Mouse (Mus musculus) stomach, embryonic 16.5 days (tissue): ENCODE data around the gene Klri1. TPM values are rescaled to one million over a fixed set of nuclear protein-coding genes. Genes with fewer than 3 reads are reported as not detected.
"Not testable (repeated sequence)": the region's sequence is repeated elsewhere in the genome, so short reads cannot be mapped to it uniquely, and the experiment has no call there.

Experiments used
- ATAC-seq: fragments of 200-750 bp; cut with Nextera tagmentation; 2 replicates; pipeline ENCODE4 v1.8.0; 2017; ENCODE audit warnings: moderate number of reproducible peaks, moderate TSS enrichment; ENCODE audit not compliant: insufficient read depth, low FRiP score
- H3K27ac ChIP-seq: fragments of 300-500 bp; sonication (generic); 2 replicates; pipeline ENCODE4 v1.5.1; 2014; ENCODE audit warnings: low read length
- H3K27me3 ChIP-seq: fragments of 300-500 bp; sonication (generic); 2 replicates; pipeline ENCODE4 v1.6.1; 2014; ENCODE audit warnings: low read length, control low read depth, mixed read lengths; ENCODE audit not compliant: control insufficient read depth, insufficient read depth
- H3K36me3 ChIP-seq: fragments of 300-500 bp; sonication (generic); 2 replicates; pipeline ENCODE4 v1.6.1; 2014; ENCODE audit warnings: low read length; ENCODE audit not compliant: control insufficient read depth, insufficient read depth
- H3K4me1 ChIP-seq: fragments of 300-500 bp; sonication (generic); 2 replicates; pipeline ENCODE4 v1.6.1; 2014; ENCODE audit warnings: low read length, control low read depth, mixed read lengths; ENCODE audit not compliant: control insufficient read depth, insufficient read depth
- H3K4me2 ChIP-seq: fragments of 300-500 bp; sonication (generic); 2 replicates; pipeline ENCODE4 v1.6.1; 2014; ENCODE audit warnings: low read depth, low read length, mixed read lengths
- H3K4me3 ChIP-seq: fragments of 300-500 bp; sonication (generic); replicated peaks from 2 replicates; pipeline ENCODE4 v1.5.1; 2014; ENCODE audit warnings: mild to moderate bottlenecking, low read length
- H3K9ac ChIP-seq: fragments of 300-500 bp; sonication (generic); 2 replicates; pipeline ENCODE4 v1.6.1; 2014; ENCODE audit warnings: low read length
- H3K9me3 ChIP-seq: fragments of 300-500 bp; sonication (generic); replicated peaks from 2 replicates; pipeline ENCODE4 v1.6.1; 2016; ENCODE audit warnings: low read length, control low read depth; ENCODE audit not compliant: control insufficient read depth
- WGBS: fragments of 180-500 bp; shearing (Covaris S2); extraction: QIAGEN DNeasy Blood & Tissue Kit; methylation state at CpG from one replicate; pipeline ENCODE4 v1.1.7; 2014; 5-methylcytosine and 5-hydroxymethylcytosine counted together
- microRNA-seq: library from miRNA; unstranded; fragments of <30 nt; microRNA quantifications from one replicate; pipeline ENCODE4, GENCODE M21; 2016
- polyA plus RNA-seq: library from polyadenylated mRNA; unstranded; fragments of >200 nt; fragmentation: Nextera tagmentation; extraction: Ambion mirVana; gene quantifications from 2 replicates; pipeline ENCODE4 v1.2.1, GENCODE M21; 2015

Gene Klri1
- polyA plus RNA-seq, 1 experiment from 2014 or later, result not detected

- H3K36me3 ChIP-seq, result no peaks in the 10 kb centered on the region
- no peaks in the 10 kb centered on the region for H3K4me1 ChIP-seq
- no peak overlapping the region for H3K9ac ChIP-seq
- H3K27me3 ChIP-seq, result no peaks in the 10 kb centered on the region
- ATAC-seq, result no peak
- no peaks in the 10 kb centered on the region for H3K9me3 ChIP-seq
- no peak overlapping the region for H3K27ac ChIP-seq
- no peak overlapping the region for H3K4me3 ChIP-seq
- 26% methylated on average over 1 of the region's 1 CpGs for WGBS
- H3K4me2 ChIP-seq, result no peak overlapping the region
Measured at GRCm38 (mm10) chr6:129713566-129713965, 3.4 kb downstream of the Klri1 start.

- not testable (repeated sequence) for H3K4me2 ChIP-seq, ATAC-seq, H3K36me3 ChIP-seq, H3K4me1 ChIP-seq, H3K27me3 ChIP-seq, H3K27ac ChIP-seq, H3K9ac ChIP-seq, H3K9me3 ChIP-seq, H3K4me3 ChIP-seq
- WGBS, result 69% methylated on average over 10 of the region's 10 CpGs
Measured at GRCm38 (mm10) chr6:129691436-129691835, 25.5 kb downstream of the Klri1 start.

GRCm38 (mm10) chr6:129680379-129680778 is 36.6 kb downstream of the Klri1 start:
- 59% methylated on average over 1 of the region's 1 CpGs for WGBS
- no peaks in the 10 kb centered on the region for H3K4me1 ChIP-seq
- no peak overlapping the region for H3K4me2 ChIP-seq
- peak; percentile 74; the same call in 1 of the 2 replicates for ATAC-seq
- H3K36me3 ChIP-seq, result no peaks in the 10 kb centered on the region
- no peaks in the 10 kb centered on the region for H3K9me3 ChIP-seq
- no peak overlapping the region for H3K9ac ChIP-seq
- H3K4me3 ChIP-seq, result no peak overlapping the region
- no peaks in the 10 kb centered on the region for H3K27me3 ChIP-seq
- no peak overlapping the region for H3K27ac ChIP-seq

- no peak within 1 kb of the TSS for H3K4me2 ChIP-seq
- no peak within 1 kb of the TSS for H3K27ac ChIP-seq
- no peaks in the 10 kb centered on the region for H3K36me3 ChIP-seq
- no peaks in the 10 kb centered on the region for H3K27me3 ChIP-seq
- 80% methylated on average over 3 of the region's 3 CpGs for WGBS
- H3K9ac ChIP-seq, result no peak within 1 kb of the TSS
- H3K4me1 ChIP-seq, result no peaks in the 10 kb centered on the region
- no peaks in the 10 kb centered on the region for H3K9me3 ChIP-seq
- ATAC-seq, result no peak
- H3K4me3 ChIP-seq, result no peak within 1 kb of the TSS
Measured at GRCm38 (mm10) chr6:129678873-129679272, 38.1 kb downstream of the Klri1 start, which contains the start of gene Klrc1. Klrc1 (minus strand) TSS chr6:129678973.

- not testable (repeated sequence) for H3K4me1 ChIP-seq, ATAC-seq
- no CpG with 5 or more reads among the region's 3 CpGs for WGBS
Measured at GRCm38 (mm10) chr6:129661301-129661700, 55.6 kb downstream of the Klri1 start.

GRCm38 (mm10) chr6:129660589-129660988 is 56.3 kb downstream of the Klri1 start, which contains the start of gene Klrc2:
Klrc2 (minus strand) TSS chr6:129660689.
- not testable (repeated sequence) for ATAC-seq, H3K9me3 ChIP-seq, H3K4me2 ChIP-seq, H3K4me1 ChIP-seq, H3K27me3 ChIP-seq, H3K9ac ChIP-seq, H3K27ac ChIP-seq, H3K36me3 ChIP-seq, H3K4me3 ChIP-seq
- 72% methylated on average over 4 of the region's 4 CpGs for WGBS

More at GRCm38 (mm10) chr6:129661301-129661700, 55.6 kb downstream of the Klri1 start:
- not testable (repeated sequence) for H3K4me3 ChIP-seq, H3K9me3 ChIP-seq, H3K36me3 ChIP-seq, H3K27ac ChIP-seq, H3K9ac ChIP-seq, H3K4me2 ChIP-seq, H3K27me3 ChIP-seq

Small RNA genes within 50 kb of the gene (microRNA-seq; reads per million reads assigned to microRNA genes)
- not detected for gene Mir680-1

Other genes starting within 250 kb of the Klri1 start
- 0.07 and 0.15 TPM in 2 replicates for gene Olr1, start 210.0 kb downstream of the Klri1 start, polyA plus RNA-seq
- not detected in 2 replicates for gene Tmem52b, start 204.6 kb downstream of the Klri1 start, polyA plus RNA-seq
- 42.8 and 44.6 TPM in 2 replicates for gene Gabarapl1, start 184.0 kb downstream of the Klri1 start, polyA plus RNA-seq
- not detected in 2 replicates for gene Klre1, start 139.2 kb downstream of the Klri1 start, polyA plus RNA-seq
- 0.76 and 1.1 TPM in 2 replicates for gene Klrd1, start 125.3 kb downstream of the Klri1 start, polyA plus RNA-seq
- gene Klrk1, start 93.3 kb downstream of the Klri1 start, polyA plus RNA-seq, result 0.14 and 0.45 TPM in 2 replicates
- gene Klrc3, start 73.8 kb downstream of the Klri1 start, polyA plus RNA-seq, result not detected in 2 replicates
- gene Klrc2, start 56.4 kb downstream of the Klri1 start, polyA plus RNA-seq, result not detected in 2 replicates
- 0.10 and 0.15 TPM in 2 replicates for gene Klrc1, start 38.2 kb downstream of the Klri1 start, polyA plus RNA-seq
- 0.08 TPM in 1 of 2 replicates, not detected in the other for gene Klri2, start 23.4 kb upstream of the Klri1 start, polyA plus RNA-seq
- gene Gm156, start 67.1 kb upstream of the Klri1 start, polyA plus RNA-seq, result not detected in 2 replicates
- gene Gm17631, start 145.5 kb upstream of the Klri1 start, polyA plus RNA-seq, result not detected in 2 replicates
- gene Klra17, start 159.5 kb upstream of the Klri1 start, polyA plus RNA-seq, result 0.22 and 0.26 TPM in 2 replicates
- not detected in 2 replicates for gene Klra5, start 200.5 kb upstream of the Klri1 start, polyA plus RNA-seq